Mouse (Mus musculus) testis, adult 2 months (tissue): Measurements from ENCODE around the gene Minos1. TPM values are rescaled to one million over a fixed set of nuclear protein-coding genes. Genes with fewer than 3 reads are reported as not detected.

Experiments used
- H3K27ac ChIP-seq: fragments of 200-500 bp; 2 replicates; pipeline ENCODE4 v1.5.1; 2012; ENCODE audit warnings: low read depth, low read length; ENCODE audit not compliant: control insufficient read depth, insufficient read depth
- H3K27me3 ChIP-seq: fragments of 200-500 bp; 2 replicates; pipeline ENCODE4 v1.6.1; 2012; ENCODE audit warnings: mild to moderate bottlenecking, low read length, moderate library complexity; ENCODE audit not compliant: control insufficient read depth, insufficient read depth
- H3K36me3 ChIP-seq: fragments of 200-500 bp; 2 replicates; pipeline ENCODE4 v1.6.1; 2012; ENCODE audit warnings: mild to moderate bottlenecking, low read length; ENCODE audit not compliant: control insufficient read depth, insufficient read depth
- H3K4me1 ChIP-seq: fragments of 200-500 bp; 2 replicates; pipeline ENCODE4 v1.6.1; 2012; ENCODE audit warnings: low read length; ENCODE audit not compliant: control insufficient read depth, insufficient read depth
- H3K4me3 ChIP-seq: fragments of 200-500 bp; 2 replicates; pipeline ENCODE4 v1.5.1; 2012; ENCODE audit warnings: low read depth, mild to moderate bottlenecking, low read length, moderate library complexity, mixed read lengths; ENCODE audit not compliant: control insufficient read depth
- CTCF ChIP-seq: fragments of 200-500 bp; IDR thresholded peaks from 2 replicates; pipeline ENCODE4 v1.5.1; 2012; ENCODE audit warnings: low read depth, mild to moderate bottlenecking, inconsistent platforms, low read length, moderate library complexity; ENCODE audit not compliant: control insufficient read depth, insufficient read depth, insufficient replicate concordance
- POLR2A ChIP-seq: fragments of 200-500 bp; IDR thresholded peaks from 2 replicates; pipeline ENCODE4 v1.6.1; 2012; ENCODE audit warnings: low read depth, mild to moderate bottlenecking, inconsistent platforms, low read length, moderate library complexity; ENCODE audit not compliant: control insufficient read depth
- polyA plus RNA-seq: library from polyadenylated mRNA; depleted of rRNA; stranded (reverse); fragments of >200 nt; gene quantifications from 2 replicates; pipeline ENCODE4 v1.2.3, GENCODE M21; 2012

The Minos1 gene
- polyA plus RNA-seq, 1 experiment = 152 TPM

DNA sequence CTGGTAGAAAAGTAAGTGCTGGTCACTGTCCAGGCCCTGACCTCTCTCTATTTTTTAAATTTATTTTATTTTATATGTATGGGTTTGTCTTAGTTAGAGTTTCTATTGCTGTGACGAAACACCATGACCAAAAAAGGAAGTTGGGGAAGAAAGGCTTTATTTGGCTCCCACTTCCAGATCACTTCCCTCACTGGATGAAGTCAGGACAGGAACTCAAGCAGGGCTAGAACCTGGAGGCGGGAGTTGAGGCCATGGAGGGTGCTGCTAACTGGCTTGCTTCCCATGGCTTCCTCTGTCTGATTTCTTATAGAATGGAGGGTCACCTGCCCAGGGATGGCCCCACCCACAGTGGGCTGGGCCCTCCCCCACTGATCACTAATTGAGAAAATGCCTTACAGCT, 30.2 kb upstream of the Minos1 start:
- no peak for TF ChIP-seq POLR2A
- no peak for TF ChIP-seq CTCF
- no peaks in the 10 kb centered on the region for H3K27me3 ChIP-seq
- H3K4me3 ChIP-seq = no peak overlapping the region
- no peak overlapping the region for H3K27ac ChIP-seq
- no peaks in the 10 kb centered on the region for H3K36me3 ChIP-seq
- H3K4me1 ChIP-seq = no peaks in the 10 kb centered on the region

DNA sequence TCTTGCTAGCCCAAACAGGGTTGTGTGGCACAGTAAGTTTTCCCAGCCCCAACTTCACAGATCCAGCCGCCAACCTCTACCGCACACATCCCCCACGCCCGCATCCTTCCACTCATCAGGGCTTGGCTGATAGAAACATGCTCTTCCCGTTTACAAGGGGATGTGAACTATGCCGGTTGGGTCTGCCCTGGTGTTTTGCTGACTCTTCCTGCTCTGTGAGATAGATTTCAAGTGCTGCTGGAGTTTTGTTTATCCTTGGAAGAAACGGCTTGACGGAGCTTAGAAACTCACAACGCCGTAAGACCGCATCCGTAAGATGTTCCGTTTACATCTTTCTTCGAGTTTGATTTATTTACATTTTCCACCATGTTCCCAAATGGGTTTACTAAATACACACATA, 27.4 kb upstream of the Minos1 start:
- no peak for TF ChIP-seq POLR2A
- TF ChIP-seq CTCF = no peak
- Histone ChIP-seq H3K36me3 (no peaks in the 10 kb centered on the region), H3K4me1 (peaks cover 2% of the 10 kb centered on the region), H3K4me3 (no peak overlapping the region), H3K27ac (no peak overlapping the region), H3K27me3 (no peaks in the 10 kb centered on the region)

DNA sequence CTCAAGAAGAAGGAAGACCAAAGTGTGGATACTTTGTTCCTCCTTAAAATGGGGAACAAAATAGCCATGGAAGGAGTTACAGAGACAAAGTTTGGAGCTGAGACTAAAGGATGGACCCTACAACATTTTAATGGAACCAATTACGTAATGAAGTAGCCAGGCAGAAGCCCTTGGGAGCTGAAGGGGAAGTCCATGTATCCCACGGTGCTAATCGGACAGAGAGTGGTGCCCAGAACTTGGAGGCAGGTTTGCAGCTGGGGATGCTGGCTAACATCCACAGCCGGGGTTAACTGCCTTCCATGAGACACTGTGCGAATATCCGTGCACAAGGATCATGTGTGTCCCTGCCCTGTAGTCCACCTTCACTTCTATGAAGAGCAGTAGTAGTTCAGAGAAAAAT, 25.6 kb upstream of the Minos1 start:
- no peaks in the 10 kb centered on the region for H3K27me3 ChIP-seq
- H3K4me3 ChIP-seq = no peak overlapping the region
- H3K4me1 ChIP-seq = peaks cover 2% of the 10 kb centered on the region
- TF ChIP-seq CTCF (no peak), POLR2A (no peak)
- H3K27ac ChIP-seq = no peak overlapping the region
- no peaks in the 10 kb centered on the region for H3K36me3 ChIP-seq

DNA sequence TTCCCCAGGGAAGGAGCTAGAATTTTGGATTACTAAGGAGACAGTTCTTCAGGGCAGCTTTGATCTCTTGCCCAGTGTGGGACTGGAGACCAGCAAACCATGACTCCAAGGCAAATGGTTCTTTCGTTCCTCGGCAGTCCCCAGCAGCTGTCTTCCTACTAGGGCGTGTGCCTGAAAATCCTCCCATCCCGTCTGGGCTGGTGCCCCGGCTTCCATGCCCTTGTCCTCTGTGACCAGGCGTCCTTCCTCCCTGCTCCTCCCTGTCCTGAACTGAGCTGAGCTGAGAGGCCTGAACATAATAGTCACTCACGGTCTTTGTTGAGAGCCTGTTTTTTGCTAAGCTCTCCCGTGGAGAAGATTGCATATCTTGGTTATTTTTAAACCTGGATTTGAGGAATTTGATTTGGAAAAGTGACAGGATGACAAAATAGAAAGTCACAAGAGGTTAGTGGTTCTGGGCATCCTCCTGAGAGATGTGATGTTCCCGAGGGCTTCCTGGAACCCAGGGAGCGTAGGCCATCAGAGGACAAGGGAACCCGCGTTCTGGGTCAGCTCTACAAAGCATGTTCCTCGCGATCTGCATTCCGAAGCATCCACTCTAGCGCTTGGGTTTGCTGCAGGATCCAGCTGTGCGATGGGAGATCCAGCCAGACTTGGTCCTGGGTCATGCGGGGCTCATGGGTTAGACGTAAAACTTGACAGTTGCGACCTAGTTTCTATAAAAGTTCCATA, 23.8 kb upstream of the Minos1 start:
- Histone ChIP-seq H3K27ac (no peak overlapping the region), H3K27me3 (no peaks in the 10 kb centered on the region), H3K36me3 (no peaks in the 10 kb centered on the region), H3K4me3 (no peak overlapping the region), H3K4me1 (peaks cover 2% of the 10 kb centered on the region)
- TF ChIP-seq POLR2A (no peak), CTCF (no peak)

DNA sequence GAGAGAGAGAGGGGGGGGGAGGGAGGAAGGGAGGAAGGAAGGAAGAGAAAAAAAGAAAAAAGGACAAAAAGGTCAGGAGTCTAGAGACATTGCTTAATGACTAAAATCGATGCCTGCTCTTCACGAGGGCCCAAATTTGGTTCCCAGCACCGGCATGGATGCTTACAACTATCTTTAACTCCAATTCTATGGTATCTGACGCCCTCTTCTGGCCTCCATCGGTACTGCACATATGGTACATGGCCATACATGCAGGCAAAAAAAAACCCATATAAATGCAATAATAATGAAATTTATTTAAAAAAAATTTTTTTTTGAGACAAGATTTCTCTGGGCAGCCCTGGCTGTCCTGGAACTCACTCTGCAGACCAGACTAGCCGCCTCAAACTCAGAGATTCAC, 20.5 kb upstream of the Minos1 start:
- no peaks in the 10 kb centered on the region for H3K27me3 ChIP-seq
- no peak overlapping the region for H3K4me3 ChIP-seq
- no peaks in the 10 kb centered on the region for H3K36me3 ChIP-seq
- no peak overlapping the region for H3K27ac ChIP-seq
- peaks cover 2% of the 10 kb centered on the region for H3K4me1 ChIP-seq
- TF ChIP-seq CTCF = peak; percentile 22; the same call in 1 of the 2 replicates
- TF ChIP-seq POLR2A = no peak

DNA sequence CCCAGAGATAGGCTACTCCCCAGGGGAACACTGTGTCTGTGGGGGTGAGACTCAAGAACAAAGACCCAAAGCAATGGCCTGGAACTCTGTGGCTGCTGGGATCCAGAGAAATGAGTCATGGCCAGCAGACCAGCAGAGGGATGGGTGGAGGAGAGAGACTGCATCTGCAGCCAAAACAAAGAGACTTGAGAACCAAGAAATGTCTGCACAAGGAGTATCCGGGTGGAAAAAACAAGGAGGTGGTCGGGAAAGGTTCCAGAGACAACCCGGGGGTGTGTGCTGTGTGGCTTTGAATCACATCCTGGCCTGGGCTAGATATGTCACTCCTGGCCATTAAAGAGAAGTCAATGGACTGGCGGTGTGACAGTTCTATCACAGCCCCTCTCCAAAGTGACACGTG, 15.8 kb upstream of the Minos1 start:
- H3K4me1 ChIP-seq = peaks cover 11% of the 10 kb centered on the region
- no peak for TF ChIP-seq CTCF
- no peak for TF ChIP-seq POLR2A
- no peaks in the 10 kb centered on the region for H3K36me3 ChIP-seq
- no peak overlapping the region for H3K27ac ChIP-seq
- no peak overlapping the region for H3K4me3 ChIP-seq
- no peaks in the 10 kb centered on the region for H3K27me3 ChIP-seq

DNA sequence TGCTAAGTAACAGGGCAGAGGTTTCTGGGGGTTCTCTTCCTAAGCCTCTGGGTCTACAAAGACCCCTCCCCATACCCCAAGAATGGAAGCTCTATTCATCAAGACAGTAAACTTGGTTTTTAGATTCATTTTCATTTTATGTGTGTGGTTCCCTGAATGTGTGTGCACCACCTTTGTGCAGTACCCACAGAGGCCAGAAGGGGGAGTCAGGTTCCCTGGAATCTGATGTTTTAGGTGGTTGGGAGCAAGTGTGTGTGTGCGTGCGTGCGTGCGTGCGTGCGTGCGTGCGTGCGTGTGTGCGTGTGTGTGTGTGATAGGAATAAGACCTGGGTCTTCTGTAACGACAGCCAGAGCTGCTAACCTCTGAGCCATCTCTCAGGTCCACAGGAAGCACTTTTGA, 14.2 kb upstream of the Minos1 start:
- no peaks in the 10 kb centered on the region for H3K36me3 ChIP-seq
- H3K4me3 ChIP-seq = no peak overlapping the region
- TF ChIP-seq CTCF = peak; percentile 64; the same call in 1 of the 2 replicates
- TF ChIP-seq POLR2A = no peak
- H3K27ac ChIP-seq = no peak overlapping the region
- H3K4me1 ChIP-seq = peaks cover 11% of the 10 kb centered on the region
- H3K27me3 ChIP-seq = no peaks in the 10 kb centered on the region
